Mouse (Mus musculus) CH12.LX (cell line): Measurements from ENCODE around the gene Ap2s1. TPM values are rescaled to one million over a fixed set of nuclear protein-coding genes. Genes with fewer than 3 reads are reported as not detected.
A peak's percentile ranks its signal among the peaks of the same experiment; 100 is the strongest.

Source experiments
- DNase-seq: peaks from one replicate; pipeline ENCODE4 v3.0.0-alpha.2; 2013; ENCODE audit errors: extremely low read depth
- H3K27ac ChIP-seq: 2 replicates; pipeline ENCODE4 v1.5.1; 2012; ENCODE audit warnings: low read depth, mild to moderate bottlenecking, control low read depth, moderate library complexity; ENCODE audit not compliant: insufficient read depth
- H3K27me3 ChIP-seq: replicated peaks from 2 replicates; pipeline ENCODE3; 2012; ENCODE audit warnings: inconsistent platforms
- H3K36me3 ChIP-seq, 2 experiments: replicated peaks in 1 of 2; 2 replicates each; pipeline versions ENCODE3 to v1.6.1; 2012; ENCODE audit warnings: inconsistent platforms in 1 of 2, low read length in 1 of 2, mild to moderate bottlenecking in 1 of 2, mixed read lengths in 1 of 2, moderate library complexity in 1 of 2; ENCODE audit not compliant: control insufficient read depth in 1 of 2, insufficient read depth in 1 of 2
- H3K4me1 ChIP-seq, 2 experiments: 2 replicates each; pipeline ENCODE4 v1.6.1; 2012; ENCODE audit warnings: inconsistent platforms in 1 of 2, moderate library complexity in 1 of 2; ENCODE audit not compliant: insufficient read depth in 2 of 2, control insufficient read depth in 1 of 2
- H3K4me2 ChIP-seq: 2 replicates; pipeline ENCODE4 v1.6.1; 2012; ENCODE audit warnings: low read depth, mild to moderate bottlenecking, control low read depth; ENCODE audit not compliant: poor library complexity, insufficient read depth, severe bottlenecking
- H3K4me3 ChIP-seq, 3 experiments: fragments of 150-350 bp in 1 of 3; sonication (generic) in 1 of 3; replicated peaks in 1 of 3; 2 replicates each; pipeline versions ENCODE3 to v1.5.1; 2011 to 2012; ENCODE audit warnings: low read depth in 2 of 3, low read length in 2 of 3, mild to moderate bottlenecking in 2 of 3, moderate library complexity in 2 of 3, control low read depth in 1 of 3, improper control_type of control experiment in 1 of 3, inconsistent platforms in 1 of 3, mixed read lengths in 1 of 3; ENCODE audit not compliant: poor library complexity in 1 of 3
- H3K79me2 ChIP-seq: replicated peaks from 2 replicates; pipeline ENCODE4 v1.6.1; 2012; ENCODE audit warnings: mild to moderate bottlenecking, moderate library complexity; ENCODE audit not compliant: control insufficient read depth, poor library complexity, insufficient read depth, severe bottlenecking; ENCODE audit errors: extremely low read depth
- H3K9ac ChIP-seq: 2 replicates; pipeline ENCODE4 v1.6.1; 2012; ENCODE audit warnings: low read depth, mild to moderate bottlenecking, control low read depth, moderate library complexity; ENCODE audit not compliant: insufficient read depth
- H3K9me3 ChIP-seq: replicated peaks from 2 replicates; pipeline ENCODE3; 2012; ENCODE audit warnings: low read length, inconsistent platforms, mixed read lengths
- BHLHE40 ChIP-seq: IDR thresholded peaks from 2 replicates; pipeline ENCODE4 v1.6.1; 2011; ENCODE audit warnings: mild to moderate bottlenecking, low read depth, low read length, improper control_type of control experiment
- CHD1 ChIP-seq: IDR thresholded peaks from 2 replicates; pipeline ENCODE4 v1.6.1; 2012; ENCODE audit warnings: low read depth, low read length, improper control_type of control experiment, inconsistent platforms
- CHD2 ChIP-seq: IDR thresholded peaks from 2 replicates; pipeline ENCODE4 v1.6.1; 2011; ENCODE audit warnings: low read length, improper control_type of control experiment
- CTCF ChIP-seq, 2 experiments: IDR thresholded peaks in 1 of 2; conservative IDR thresholded peaks in 1 of 2; 2 replicates each; pipeline ENCODE4 v1.5.1; 2011 to 2012; ENCODE audit warnings: low read depth in 2 of 2, low read length in 2 of 2, improper control_type of control experiment in 1 of 2, inconsistent platforms in 1 of 2, mild to moderate bottlenecking in 1 of 2, moderate library complexity in 1 of 2
- E2F4 ChIP-seq: IDR thresholded peaks from 2 replicates; pipeline ENCODE4 v1.6.1; 2011; ENCODE audit warnings: low read depth, low read length, improper control_type of control experiment; ENCODE audit not compliant: insufficient replicate concordance
- ELF1 ChIP-seq: IDR thresholded peaks from 2 replicates; pipeline ENCODE4 v1.6.1; 2014; ENCODE audit warnings: low read depth, mild to moderate bottlenecking, inconsistent platforms, low read length, improper control_type of control experiment
- EP300 ChIP-seq: IDR thresholded peaks from 2 replicates; pipeline ENCODE4 v1.6.1; 2011; ENCODE audit warnings: low read length, improper control_type of control experiment
- ETS1 ChIP-seq: conservative IDR thresholded peaks from 2 replicates; pipeline ENCODE4 v1.6.1; 2012; ENCODE audit warnings: low read depth, mild to moderate bottlenecking, inconsistent platforms, low read length, improper control_type of control experiment, moderate library complexity
- GABPA ChIP-seq: IDR thresholded peaks from 2 replicates; pipeline ENCODE4 v1.6.1; 2012; ENCODE audit warnings: low read depth, low read length, improper control_type of control experiment, inconsistent platforms; ENCODE audit not compliant: insufficient replicate concordance
- HCFC1 ChIP-seq: IDR thresholded peaks from 2 replicates; pipeline ENCODE4 v1.6.1; 2012; ENCODE audit warnings: low read depth, mild to moderate bottlenecking, inconsistent platforms, low read length, improper control_type of control experiment
- IRF4 ChIP-seq: IDR thresholded peaks from 2 replicates; pipeline ENCODE4 v1.6.1; 2014; ENCODE audit warnings: low read depth, mild to moderate bottlenecking, inconsistent platforms, low read length, improper control_type of control experiment
- JUN ChIP-seq: IDR thresholded peaks from 2 replicates; pipeline ENCODE4 v1.6.1; 2011; ENCODE audit warnings: low read depth, mild to moderate bottlenecking, low read length, improper control_type of control experiment, moderate library complexity; ENCODE audit not compliant: insufficient read depth
- JUND ChIP-seq: conservative IDR thresholded peaks from 2 replicates; pipeline ENCODE4 v1.6.1; 2011; ENCODE audit warnings: low read depth, low read length, improper control_type of control experiment
- KAT2A ChIP-seq: IDR thresholded peaks from 2 replicates; pipeline ENCODE4 v1.6.1; 2012; ENCODE audit warnings: low read length, improper control_type of control experiment, inconsistent platforms; ENCODE audit not compliant: insufficient replicate concordance
- MAFK ChIP-seq: IDR thresholded peaks from 2 replicates; pipeline ENCODE4 v1.6.1; 2011; ENCODE audit warnings: low read length, improper control_type of control experiment; ENCODE audit not compliant: insufficient replicate concordance
- MAX ChIP-seq: IDR thresholded peaks from 2 replicates; pipeline ENCODE4 v1.6.1; 2011; ENCODE audit warnings: low read length, improper control_type of control experiment
- MAZ ChIP-seq: IDR thresholded peaks from 2 replicates; pipeline ENCODE4 v1.6.1; 2012; ENCODE audit warnings: low read depth, mild to moderate bottlenecking, inconsistent platforms, low read length, improper control_type of control experiment, moderate library complexity
- MEF2A ChIP-seq: IDR thresholded peaks from 2 replicates; pipeline ENCODE4 v1.6.1; 2014; ENCODE audit warnings: low read depth, mild to moderate bottlenecking, inconsistent platforms, low read length, improper control_type of control experiment, borderline replicate concordance
- NELFE ChIP-seq: IDR thresholded peaks from 2 replicates; pipeline ENCODE4 v1.6.1; 2011; ENCODE audit warnings: low read depth, low read length, improper control_type of control experiment
- NRF1 ChIP-seq: IDR thresholded peaks from 2 replicates; pipeline ENCODE4 v1.6.1; 2014; ENCODE audit warnings: low read depth, mild to moderate bottlenecking, inconsistent platforms, low read length, improper control_type of control experiment, moderate library complexity
- PAX5 ChIP-seq: IDR thresholded peaks from 2 replicates; pipeline ENCODE4 v1.6.1; 2012; ENCODE audit warnings: low read length, inconsistent platforms, mixed read lengths
- POLR2A ChIP-seq: IDR thresholded peaks from 2 replicates; pipeline ENCODE4 v1.6.1; 2011; ENCODE audit warnings: low read depth, mild to moderate bottlenecking, improper control_type of control experiment, low read length
- POLR2AphosphoS2 ChIP-seq: IDR thresholded peaks from 2 replicates; pipeline ENCODE4 v1.6.1; 2011; ENCODE audit warnings: low read depth, low read length, improper control_type of control experiment
- RAD21 ChIP-seq: IDR thresholded peaks from 2 replicates; pipeline ENCODE4 v1.6.1; 2011; ENCODE audit warnings: low read depth, mild to moderate bottlenecking, low read length, improper control_type of control experiment, moderate library complexity
- RCOR1 ChIP-seq: conservative IDR thresholded peaks from 2 replicates; pipeline ENCODE4 v1.6.1; 2012; ENCODE audit warnings: low read depth, mild to moderate bottlenecking, inconsistent platforms, low read length, improper control_type of control experiment
- SIN3A ChIP-seq: IDR thresholded peaks from 2 replicates; pipeline ENCODE4 v1.6.1; 2012; ENCODE audit warnings: low read length, improper control_type of control experiment, inconsistent platforms
- SMC3 ChIP-seq: IDR thresholded peaks from 2 replicates; pipeline ENCODE4 v1.6.1; 2011; ENCODE audit warnings: low read depth, low read length, improper control_type of control experiment
- TCF12 ChIP-seq: IDR thresholded peaks from 2 replicates; pipeline ENCODE4 v1.6.1; 2014; ENCODE audit warnings: low read depth, mild to moderate bottlenecking, inconsistent platforms, low read length, improper control_type of control experiment
- USF2 ChIP-seq: conservative IDR thresholded peaks from 2 replicates; pipeline ENCODE4 v1.6.1; 2011; ENCODE audit warnings: low read depth, low read length, improper control_type of control experiment
- ZKSCAN1 ChIP-seq: IDR thresholded peaks from 2 replicates; pipeline ENCODE4 v1.6.1; 2012; ENCODE audit warnings: low read depth, inconsistent platforms, low read length, improper control_type of control experiment, borderline replicate concordance
- ZMIZ1 ChIP-seq: IDR thresholded peaks from 2 replicates; pipeline ENCODE4 v1.6.1; 2012; ENCODE audit warnings: low read depth, mild to moderate bottlenecking, inconsistent platforms, low read length, improper control_type of control experiment
- dilution Hi-C: fragments of 300-500 bp; cut with MboI; formaldehyde crosslinking; loops from 2 replicates; pipeline ENCODE4 v1.14.3; 2020; ENCODE audit warnings: low sequenced_read_pairs; ENCODE audit not compliant: extremely low pct_unique_long_range_greater_than_20kb, extremely low pct_ligation_motif_present
- in situ Hi-C: fragments of 300-500 bp; cut with MboI; formaldehyde crosslinking; loops from 3 replicates; pipeline ENCODE4 v1.14.3; 2019; ENCODE audit warnings: low sequenced_read_pairs, low pct_ligation_motif_present, low pct_unique_long_range_greater_than_20kb, mixed read lengths
- polyA plus RNA-seq: library from polyadenylated mRNA; unstranded; fragments of >175 nt; gene quantifications from 2 replicates; pipeline ENCODE4 v1.2.1, GENCODE M21; 2012; ENCODE audit warnings: low read depth; ENCODE audit not compliant: insufficient read length
- total RNA-seq, 2 experiments: library from RNA; depleted of rRNA; stranded (reverse); fragments of 300-350 nt in 1 of 2; fragments of >200 nt in 1 of 2; gene quantifications; 2 replicates each; pipeline ENCODE4 v1.2.3; 2012 to 2014

The Ap2s1 gene
- total and polyA plus RNA-seq, 3 experiments, result 180 to 232 (median 202) TPM

DNA sequence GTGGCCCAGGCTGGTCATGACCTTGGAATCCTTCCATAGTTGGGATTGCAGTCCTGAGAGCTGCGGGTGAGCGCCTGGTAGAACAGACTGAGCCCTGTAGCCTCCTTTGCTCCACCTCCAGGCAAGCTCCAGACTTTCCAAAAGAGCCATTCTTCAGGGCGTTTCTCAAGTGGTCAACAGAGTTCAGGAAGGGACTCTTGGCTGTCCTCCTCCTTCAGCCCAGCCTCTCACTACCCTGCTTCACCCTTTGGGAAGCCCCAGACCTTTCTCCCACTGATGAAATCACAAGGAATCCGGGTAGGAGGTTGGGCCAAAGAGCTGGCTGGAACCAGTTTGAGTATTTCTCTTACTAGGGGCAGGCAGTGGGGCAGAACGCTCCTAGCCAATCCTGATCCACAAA lies 41.9 kb downstream of the Ap2s1 start:
- H3K4me2 ChIP-seq, result no peak overlapping the region
- in situ Hi-C loops, result loop anchor here (5.0 to 25.0 kb wide), 2 partner anchors 33 to 843 kb away; partner anchors contain the start of gene Nop53
- H3K27ac ChIP-seq, result no peak overlapping the region
- no peak overlapping the region for H3K9ac ChIP-seq
- dilution Hi-C loops, result no loop called here
- H3K4me1 ChIP-seq, result peaks cover 0 to 5% of the 10 kb centered on the region in 2 experiments; a peak in 2 of 4 replicates
- H3K4me3 ChIP-seq, result no peak overlapping the region
- TF ChIP-seq NRF1 (no peak), KAT2A (no peak), GABPA (no peak), CHD1 (no peak), TCF12 (no peak), ZMIZ1 (no peak), MAZ (no peak)
- DNase-seq, result no peak
- H3K36me3 ChIP-seq, result peaks cover 0 to 3% of the 10 kb centered on the region in 2 experiments
- H3K9me3 ChIP-seq, result peaks cover 2% of the 10 kb centered on the region
- peaks cover 35% of the 10 kb centered on the region for H3K79me2 ChIP-seq
- no peaks in the 10 kb centered on the region for H3K27me3 ChIP-seq

DNA sequence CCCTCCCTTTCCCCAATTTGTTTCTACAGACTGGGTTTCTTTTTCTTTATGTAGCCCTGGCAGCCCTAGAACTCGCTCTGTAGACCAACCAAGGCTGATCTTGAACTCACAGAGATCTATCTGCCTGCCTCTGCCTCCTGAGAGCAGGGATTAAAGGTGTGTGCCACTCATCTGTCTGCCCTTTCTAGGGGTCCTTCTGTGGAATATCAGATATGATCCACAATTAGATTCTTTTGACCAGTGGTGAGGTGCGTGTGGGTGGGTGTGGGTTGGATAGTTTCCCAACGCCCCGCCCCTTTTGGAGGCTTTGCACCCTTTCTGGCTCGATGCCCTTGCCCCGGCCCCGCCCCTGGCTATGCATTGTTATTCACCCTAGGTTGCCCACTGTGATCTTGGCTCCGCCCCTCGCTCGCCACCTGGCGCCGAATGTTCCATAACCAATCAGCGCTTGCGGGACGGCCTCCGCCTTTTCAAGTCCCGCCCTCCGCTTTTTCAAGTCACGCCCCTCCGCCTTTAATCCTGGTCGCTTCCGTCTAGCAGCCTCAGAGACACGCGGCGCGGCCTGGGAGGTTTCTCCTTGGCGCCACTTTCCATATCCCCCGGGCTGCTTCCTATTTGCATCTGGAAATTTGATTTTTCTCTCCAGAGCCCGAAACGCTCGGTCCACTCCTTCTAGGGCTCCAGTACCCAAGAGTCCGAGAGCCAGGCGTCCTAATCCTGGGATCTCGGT lies 42.8 kb downstream of the Ap2s1 start, which contains the start of gene Slc1a5:
TSS of gene Slc1a5 (plus strand) at position 516 of the 730 bp plus-strand sequence.
- H3K4me1 ChIP-seq, result peaks cover 6 to 13% of the 10 kb centered on the region in 2 experiments
- H3K9me3 ChIP-seq, result peaks cover 2% of the 10 kb centered on the region
- dilution Hi-C loops, result no loop called here
- H3K27me3 ChIP-seq, result no peaks in the 10 kb centered on the region
- peak within 1 kb of the TSS; percentile 74 for H3K9ac ChIP-seq
- in situ Hi-C loops, result loop anchor here (5.0 to 25.0 kb wide), 2 partner anchors 34 to 844 kb away; partner anchors contain the start of gene Nop53
- H3K79me2 ChIP-seq, result peaks cover 44% of the 10 kb centered on the region
- peaks cover 5 to 11% of the 10 kb centered on the region in 2 experiments for H3K36me3 ChIP-seq
- peak within 1 kb of the TSS; percentile 57 for H3K4me2 ChIP-seq
- H3K4me3 ChIP-seq, result peak within 1 kb of the TSS; percentile 76 to 99 (median 79)
- peak within 1 kb of the TSS; percentile 5 for H3K27ac ChIP-seq
- DNase-seq, result peak; percentile 99
- TF ChIP-seq CTCF (conservative IDR thresholded peaks at IDR 0.05 in 1 of 2, IDR thresholded peaks at IDR 0.05 in 1 of 2; ENCODE audit: low read depth in 2 of 2, low read length in 2 of 2) (no peak), RAD21 (no peak), CHD2 (no peak), MEF2A (0 out of 2 replicates have a peak, but pooled peaks have one; percentile 50), NELFE (peak; percentile 100), E2F4 (no peak), POLR2A (peak; percentile 100), ELF1 (peak; percentile 87), CHD1 (no peak), IRF4 (peak; percentile 58), TCF12 (peak; percentile 99), NRF1 (peak; percentile 36; the same call in 1 of the 2 replicates), JUND (no peak), HCFC1 (peak; percentile 67), GABPA (no peak), ZKSCAN1 (no peak), MAX (peak; percentile 92), SMC3 (no peak), JUN (no peak), SIN3A (peak; percentile 90), PAX5 (no peak), USF2 (no peak), RCOR1 (no peak), MAZ (peak; percentile 70; the same call in 1 of the 2 replicates), MAFK (no peak), EP300 (no peak), BHLHE40 (peak; percentile 33; the same call in 1 of the 2 replicates), ETS1 (no peak), POLR2AphosphoS2 (peak; percentile 99)
